Mouse (Mus musculus) heart, embryonic 12.5 days (tissue): Measurements from ENCODE around the gene Bmpr2. TPM values are rescaled to one million over a fixed set of nuclear protein-coding genes. Genes with fewer than 3 reads are reported as not detected.

Experiments
- ATAC-seq: fragments of 200-750 bp; cut with Nextera tagmentation; 2 replicates; pipeline ENCODE4 v1.8.0; 2017; ENCODE audit warnings: moderate TSS enrichment, moderate library complexity; ENCODE audit not compliant: insufficient number of reproducible peaks, low FRiP score
- H3K27ac ChIP-seq: fragments of 300-500 bp; sonication (generic); 2 replicates; pipeline ENCODE4 v1.5.1; 2016; ENCODE audit warnings: mild to moderate bottlenecking, moderate library complexity; ENCODE audit not compliant: poor library complexity, severe bottlenecking
- H3K27me3 ChIP-seq: fragments of 300-500 bp; sonication (generic); replicated peaks from 2 replicates; pipeline ENCODE4 v1.6.1; 2016; ENCODE audit warnings: mild to moderate bottlenecking, moderate library complexity
- H3K36me3 ChIP-seq: fragments of 300-500 bp; sonication (generic); 2 replicates; pipeline ENCODE4 v1.6.1; 2016; ENCODE audit warnings: mild to moderate bottlenecking, moderate library complexity
- H3K4me1 ChIP-seq: fragments of 300-500 bp; sonication (generic); replicated peaks from 2 replicates; pipeline ENCODE4 v1.6.1; 2016; ENCODE audit warnings: mild to moderate bottlenecking
- H3K4me2 ChIP-seq: fragments of 300-500 bp; sonication (generic); 2 replicates; pipeline ENCODE4 v1.6.1; 2016; ENCODE audit warnings: mild to moderate bottlenecking, moderate library complexity
- H3K4me3 ChIP-seq: fragments of 300-500 bp; sonication (generic); 2 replicates; pipeline ENCODE4 v1.5.1; 2016; ENCODE audit warnings: mild to moderate bottlenecking
- H3K9ac ChIP-seq: fragments of 300-500 bp; sonication (generic); 2 replicates; pipeline ENCODE4 v1.6.1; 2016; ENCODE audit warnings: mild to moderate bottlenecking, moderate library complexity
- H3K9me3 ChIP-seq: fragments of 300-500 bp; sonication (generic); replicated peaks from 2 replicates; pipeline ENCODE4 v1.6.1; 2016; ENCODE audit warnings: mild to moderate bottlenecking, moderate library complexity
- WGBS: fragments of 180-500 bp; shearing (Covaris S2); methylation state at CpG from one replicate; pipeline ENCODE4 v1.1.7; 2016; 5-methylcytosine and 5-hydroxymethylcytosine counted together
- polyA plus RNA-seq: library from polyadenylated mRNA; unstranded; fragments of >200 nt; fragmentation: Nextera tagmentation; extraction: Ambion mirVana; gene quantifications from 2 replicates; pipeline ENCODE4 v1.2.1, GENCODE M21; 2016

Gene Bmpr2
- polyA plus RNA-seq, 1 experiment from 2014 or later, result 8.7 TPM

- H3K9me3 ChIP-seq, result no peaks in the 10 kb centered on the region
- no peak overlapping the region for H3K27ac ChIP-seq
- peaks cover 26% of the 10 kb centered on the region for H3K4me1 ChIP-seq
- no peaks in the 10 kb centered on the region for H3K27me3 ChIP-seq
- H3K36me3 ChIP-seq, result no peaks in the 10 kb centered on the region
- no peak overlapping the region for H3K9ac ChIP-seq
- no peak overlapping the region for H3K4me3 ChIP-seq
- no peak overlapping the region for H3K4me2 ChIP-seq
- WGBS, result 71% methylated on average over 5 of the region's 5 CpGs
- ATAC-seq, result no peak
Observed at GRCm38 (mm10) chr1:59897147-59897798, 134.1 kb downstream of the Bmpr2 start.

- Histone ChIP-seq H3K27me3 (no peaks in the 10 kb centered on the region), H3K9me3 (no peaks in the 10 kb centered on the region), H3K36me3 (no peaks in the 10 kb centered on the region), H3K4me3 (no peak overlapping the region), H3K4me1 (peaks cover 21% of the 10 kb centered on the region), H3K27ac (no peak overlapping the region), H3K9ac (no peak overlapping the region), H3K4me2 (no peak overlapping the region)
- no peak for ATAC-seq
- 23% methylated on average over 2 of the region's 2 CpGs for WGBS
Observed at GRCm38 (mm10) chr1:59899679-59900078, 136.5 kb downstream of the Bmpr2 start.

GRCm38 (mm10) chr1:59901082-59901876 lies 138.1 kb downstream of the Bmpr2 start:
- H3K4me1 ChIP-seq, result peaks cover 15% of the 10 kb centered on the region
- H3K9me3 ChIP-seq, result no peaks in the 10 kb centered on the region
- no peak overlapping the region for H3K4me3 ChIP-seq
- WGBS, result 67% methylated on average over 5 of the region's 5 CpGs
- H3K27me3 ChIP-seq, result no peaks in the 10 kb centered on the region
- no peak overlapping the region for H3K9ac ChIP-seq
- H3K36me3 ChIP-seq, result no peaks in the 10 kb centered on the region
- no peak overlapping the region for H3K27ac ChIP-seq
- ATAC-seq, result no peak
- no peak overlapping the region for H3K4me2 ChIP-seq

GRCm38 (mm10) chr1:59902634-59903033 lies 139.4 kb downstream of the Bmpr2 start:
- no peaks in the 10 kb centered on the region for H3K36me3 ChIP-seq
- H3K4me3 ChIP-seq, result no peak overlapping the region
- 51% methylated on average over 3 of the region's 3 CpGs for WGBS
- H3K27me3 ChIP-seq, result no peaks in the 10 kb centered on the region
- peaks cover 15% of the 10 kb centered on the region for H3K4me1 ChIP-seq
- no peak for ATAC-seq
- H3K9ac ChIP-seq, result no peak overlapping the region
- no peak overlapping the region for H3K27ac ChIP-seq
- no peaks in the 10 kb centered on the region for H3K9me3 ChIP-seq
- H3K4me2 ChIP-seq, result no peak overlapping the region

- no peak overlapping the region for H3K9ac ChIP-seq
- no peaks in the 10 kb centered on the region for H3K9me3 ChIP-seq
- H3K36me3 ChIP-seq, result no peaks in the 10 kb centered on the region
- no peak overlapping the region for H3K4me2 ChIP-seq
- 84% methylated on average over 6 of the region's 6 CpGs for WGBS
- H3K4me3 ChIP-seq, result no peak overlapping the region
- H3K27me3 ChIP-seq, result no peaks in the 10 kb centered on the region
- H3K4me1 ChIP-seq, result no peaks in the 10 kb centered on the region; the same call in 1 of the 2 replicates
- no peak for ATAC-seq
- H3K27ac ChIP-seq, result no peak overlapping the region
Observed at GRCm38 (mm10) chr1:59904630-59905295, 141.6 kb downstream of the Bmpr2 start.

- no peaks in the 10 kb centered on the region for H3K4me1 ChIP-seq
- H3K36me3 ChIP-seq, result no peaks in the 10 kb centered on the region
- no peak for ATAC-seq
- no peak overlapping the region for H3K4me2 ChIP-seq
- H3K9ac ChIP-seq, result no peak overlapping the region
- no peaks in the 10 kb centered on the region for H3K27me3 ChIP-seq
- H3K9me3 ChIP-seq, result no peaks in the 10 kb centered on the region
- H3K27ac ChIP-seq, result no peak overlapping the region
- H3K4me3 ChIP-seq, result no peak overlapping the region
- WGBS, result 59% methylated on average over 2 of the region's 2 CpGs
Observed at GRCm38 (mm10) chr1:59905916-59906315, 142.7 kb downstream of the Bmpr2 start.

GRCm38 (mm10) chr1:59906819-59907521 lies 143.8 kb downstream of the Bmpr2 start:
- Histone ChIP-seq H3K4me1 (no peaks in the 10 kb centered on the region), H3K4me2 (no peak overlapping the region), H3K9ac (no peak overlapping the region), H3K36me3 (no peaks in the 10 kb centered on the region), H3K9me3 (no peaks in the 10 kb centered on the region), H3K27me3 (no peaks in the 10 kb centered on the region), H3K27ac (no peak overlapping the region), H3K4me3 (no peak overlapping the region)
- ATAC-seq, result no peak
- WGBS, result 82% methylated on average over 13 of the region's 13 CpGs

GRCm38 (mm10) chr1:59907700-59908099 lies 144.5 kb downstream of the Bmpr2 start:
- Histone ChIP-seq H3K4me2 (no peak overlapping the region), H3K4me3 (no peak overlapping the region), H3K9me3 (no peaks in the 10 kb centered on the region), H3K27ac (no peak overlapping the region), H3K36me3 (no peaks in the 10 kb centered on the region), H3K4me1 (no peaks in the 10 kb centered on the region), H3K27me3 (no peaks in the 10 kb centered on the region), H3K9ac (no peak overlapping the region)
- WGBS, result 25% methylated on average over 2 of the region's 2 CpGs
- no peak for ATAC-seq

- Histone ChIP-seq H3K27me3 (no peaks in the 10 kb centered on the region), H3K27ac (no peak overlapping the region), H3K4me2 (no peak overlapping the region), H3K9me3 (no peaks in the 10 kb centered on the region), H3K4me1 (peaks cover 20% of the 10 kb centered on the region), H3K9ac (no peak overlapping the region), H3K4me3 (no peak overlapping the region), H3K36me3 (no peaks in the 10 kb centered on the region)
- WGBS, result 76% methylated on average over 1 of the region's 1 CpGs
- no peak for ATAC-seq
Observed at GRCm38 (mm10) chr1:59910941-59911340, 147.7 kb downstream of the Bmpr2 start.

GRCm38 (mm10) chr1:59912413-59913157 lies 149.4 kb downstream of the Bmpr2 start, which contains the start of gene Fam117b:
Fam117b (plus strand) TSS chr1:59913006.
- Histone ChIP-seq H3K36me3 (no peaks in the 10 kb centered on the region), H3K4me3 (peak within 1 kb of the TSS; percentile 84), H3K9me3 (no peaks in the 10 kb centered on the region), H3K9ac (peak within 1 kb of the TSS; percentile 96), H3K4me1 (peaks cover 23% of the 10 kb centered on the region), H3K27me3 (no peaks in the 10 kb centered on the region), H3K4me2 (peak within 1 kb of the TSS; percentile 70), H3K27ac (peak within 1 kb of the TSS; percentile 94)
- WGBS, result under 1% methylated on average over 67 of the region's 72 CpGs
- peak; percentile 98 for ATAC-seq
